ENCODE assay signal across 26 mouse cellular contexts in genomic region chr15:5561783-5562182, GRCm38 (mm10).
"Had no signal": no experiment of that assay in that cellular context is flagged by ENCODE, and none has a peak within 500 bp of the region (broad histone marks: within the 10 kb centered on the region; RNA-seq: fewer than 3 reads in every experiment).

No protein-coding gene starts in this region.

- H3K27ac ChIP-seq: heart, adult 2 months; heart, embryonic 13.5 days; heart, embryonic 15.5 days; hindbrain, embryonic 10.5 days; hindbrain, embryonic 12.5 days; hindbrain, embryonic 14.5 days; layer of hippocampus, adult 2 months; left cerebral cortex, adult 2 months; limb, embryonic 10.5 days; limb, embryonic 12.5 days; liver, embryonic 13.5 days had no signal

- ATAC-seq: hindbrain, embryonic 16.5 days; intestine, embryonic 16.5 days had no signal

- H3K4me3 ChIP-seq: heart, adult 2 months; heart, embryonic 13.5 days; heart, embryonic 15.5 days; hindbrain, embryonic 10.5 days; hindbrain, embryonic 12.5 days; layer of hippocampus, adult 2 months; left cerebral cortex, adult 2 months; limb, embryonic 10.5 days; limb, embryonic 12.5 days; liver, embryonic 13.5 days had no signal

- H3K4me1 ChIP-seq: heart, embryonic 15.5 days; hindbrain, embryonic 10.5 days; hindbrain, embryonic 12.5 days; limb, embryonic 10.5 days; limb, embryonic 12.5 days; liver, embryonic 13.5 days had no signal

- H3K36me3 ChIP-seq: heart, embryonic 13.5 days; heart, embryonic 15.5 days; hindbrain, embryonic 10.5 days; hindbrain, embryonic 12.5 days; limb, embryonic 10.5 days; limb, embryonic 12.5 days; liver, embryonic 13.5 days had no signal

- H3K9me3 ChIP-seq: heart, embryonic 13.5 days; heart, embryonic 15.5 days; hindbrain, embryonic 10.5 days; hindbrain, embryonic 12.5 days; limb, embryonic 10.5 days; limb, embryonic 12.5 days; liver, embryonic 13.5 days had no signal

- DNase-seq: gastrocnemius, postnatal 14 days; gastrocnemius, postnatal 36 days; heart, adult 11 months; heart, adult 2 months; heart, postnatal 14 days; heart, postnatal 4 days; kidney, adult 18-20 months; kidney, adult 8-10 months; kidney, postnatal 10 days; kidney, postnatal 25 days; kidney, postnatal 4 days; liver; liver, embryonic 13.5 days had no signal

- H3K4me2 ChIP-seq: heart, embryonic 11.5 days; heart, embryonic 13.5 days; heart, embryonic 15.5 days; hindbrain, embryonic 12.5 days; hindbrain, embryonic 14.5 days; limb, embryonic 12.5 days; liver, embryonic 11.5 days; liver, embryonic 13.5 days had no signal

- H3K9ac ChIP-seq: heart, embryonic 13.5 days; heart, embryonic 15.5 days; hindbrain, embryonic 12.5 days; hindbrain, embryonic 14.5 days; limb, embryonic 12.5 days; liver, embryonic 13.5 days had no signal

- H3K27me3 ChIP-seq: heart, embryonic 13.5 days; heart, embryonic 15.5 days; hindbrain, embryonic 12.5 days; limb, embryonic 12.5 days; liver, embryonic 13.5 days had no signal
